Mouse (Mus musculus) embryonic fibroblast, embryonic 13.5 days (primary cell): ENCODE results near the gene Tmbim7.

Experiments
- CTCF ChIP-seq: IDR thresholded peaks from 2 replicates; pipeline ENCODE4 v1.5.1; 2011; ENCODE audit warnings: mild to moderate bottlenecking, control low read depth, low read length, moderate library complexity, borderline replicate concordance; ENCODE audit not compliant: insufficient read depth
- POLR2A ChIP-seq: IDR thresholded peaks from 2 replicates; pipeline ENCODE4 v1.6.1; 2011; ENCODE audit warnings: low read depth, mild to moderate bottlenecking, control low read depth, low read length, moderate library complexity

DNA sequence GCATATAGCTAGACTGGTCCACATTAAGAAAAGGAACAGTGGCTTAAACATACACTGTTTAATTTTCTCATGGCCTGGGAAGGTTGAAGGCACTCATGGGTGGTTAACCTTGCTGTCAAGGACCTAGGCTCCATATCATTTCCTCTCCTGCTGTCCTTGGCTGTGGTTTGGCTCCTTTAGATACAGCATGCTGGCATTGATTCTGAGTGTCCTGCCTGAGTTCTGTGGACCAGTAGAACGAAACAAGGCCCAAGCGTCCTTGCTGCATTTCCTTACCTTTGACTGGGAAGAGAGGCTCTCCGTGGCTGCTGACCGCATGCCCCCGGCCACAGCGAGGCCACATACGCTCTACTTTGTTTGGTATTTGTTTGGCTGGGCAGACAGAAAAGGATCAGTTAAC lies 41.7 kb upstream of the Tmbim7 start:
- TF ChIP-seq CTCF (no peak), POLR2A (no peak)
